Mouse (Mus musculus): ENCODE data around the gene Lrrc57. TPM values are rescaled to one million over a fixed set of nuclear protein-coding genes. Genes with fewer than 3 reads are reported as not detected.

The Lrrc57 gene
- total RNA-seq (2014; rRNA removed) (8.7 and 10.1 TPM in 2 replicates), polyA plus RNA-seq (2012; rRNA removed) (6.3 and 7.0 TPM in 2 replicates)

DNA sequence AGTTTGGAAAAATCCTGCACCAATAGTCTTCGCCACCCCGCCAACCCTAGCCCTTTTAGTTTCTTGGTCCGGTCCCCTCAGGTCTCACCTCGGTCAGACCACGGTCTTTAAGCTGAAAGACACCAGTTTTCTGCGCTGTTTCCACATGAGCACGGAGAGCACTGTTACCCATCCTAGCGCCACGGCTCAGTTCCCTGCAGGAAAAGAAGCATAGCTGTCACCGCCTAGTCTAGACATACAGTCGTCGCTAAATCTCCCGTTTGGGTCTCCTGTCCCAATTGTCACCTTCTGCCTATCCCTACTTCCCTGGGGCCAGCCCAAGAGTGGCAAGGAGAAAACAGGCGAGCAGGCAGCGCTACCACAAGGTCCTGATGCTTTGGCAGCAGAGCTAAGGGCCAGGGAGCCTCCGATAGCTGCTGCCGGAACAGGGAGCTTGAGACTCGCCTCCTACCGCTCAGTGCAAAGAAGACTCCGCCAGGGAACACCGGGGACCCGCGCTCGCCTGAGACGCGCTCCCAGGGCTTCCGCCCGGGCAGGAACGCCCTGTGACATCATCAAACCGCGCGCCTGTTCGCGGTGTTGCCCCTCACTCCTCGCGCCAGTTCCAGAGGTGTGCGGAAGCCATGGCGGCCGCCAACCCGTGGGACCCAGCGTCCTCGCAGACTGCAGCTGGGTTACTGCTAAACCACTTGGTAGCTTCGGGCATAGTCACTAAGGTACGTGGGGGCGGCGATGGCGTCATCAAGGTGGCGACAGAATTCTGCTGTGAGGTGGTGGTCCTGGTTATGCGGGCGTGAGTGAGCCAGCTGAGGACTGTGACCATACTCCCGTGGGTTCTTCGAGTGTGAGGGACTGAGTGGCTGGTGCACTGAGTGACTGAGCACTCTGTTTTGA, at the start of gene Lrrc57, which contains the start of gene Haus2:
Lrrc57 (minus strand) TSS at position 691 of the 894 bp plus-strand sequence.
Haus2 (plus strand) TSS at position 554 of the 894 bp plus-strand sequence.
- Histone ChIP-seq H3K4me1 (ENCODE audit: control insufficient read depth, insufficient read depth, low read length) (peaks cover 3% of the 10 kb centered on the region), H3K27ac (replicated peaks; ENCODE audit: insufficient read depth, low read depth, low read length) (peak within 1 kb of the TSS; percentile 68), H3K27me3 (ENCODE audit: control insufficient read depth, insufficient read depth, low read length) (no peaks in the 10 kb centered on the region), H3K4me3 (ENCODE audit: insufficient read depth, low read depth, low read length) (peak within 1 kb of the TSS; percentile 93), H3K79me2 (ENCODE audit: control insufficient read depth, insufficient read depth, low read length) (no peaks in the 10 kb centered on the region), H3K9ac (ENCODE audit: low read depth, low read length) (peak within 1 kb of the TSS; percentile 95), H3K36me3 (ENCODE audit: control insufficient read depth, insufficient read depth, low read length) (peaks cover 11% of the 10 kb centered on the region; the same call in 1 of the 2 replicates)
- WGBS: under 1% methylated on average over 52 of the region's 52 CpGs
- DNase-seq (ENCODE audit: extremely low read depth, low read depth, low spot score): peak; percentile 69
- TF ChIP-seq CTCF (IDR thresholded peaks at IDR 0.05; ENCODE audit: low read depth, low read length) (0 out of 2 replicates have a peak, but pooled peaks have one; percentile 5), POLR2A (IDR thresholded peaks at IDR 0.05; ENCODE audit: extremely low read depth, insufficient read depth, low read length) (peak; percentile 76)

DNA sequence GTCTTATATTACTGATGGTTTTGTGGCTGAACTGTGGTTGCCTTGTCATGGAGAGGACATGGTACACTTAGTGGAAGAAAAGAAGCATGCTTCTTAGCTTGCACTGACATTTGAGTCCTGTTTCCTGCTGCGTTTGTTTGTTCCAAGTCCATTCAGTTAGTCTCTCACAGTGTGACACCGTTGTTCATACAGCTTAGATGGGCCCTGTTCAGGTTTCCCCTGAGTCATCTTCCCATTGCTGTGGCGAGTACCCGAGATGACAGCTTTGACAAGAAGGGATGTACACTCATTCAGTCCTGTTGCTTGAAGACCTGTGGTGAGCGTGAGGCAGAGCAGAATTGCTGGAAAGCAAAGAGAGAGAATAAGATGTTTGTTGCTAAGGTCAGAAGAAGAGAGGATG, 49.2 kb upstream of the Lrrc57 start:
- TF ChIP-seq POLR2A (IDR thresholded peaks at IDR 0.05; ENCODE audit: extremely low read depth, insufficient read depth, low read length) (no peak), CTCF (IDR thresholded peaks at IDR 0.05; ENCODE audit: low read depth, low read length) (no peak)
- no peaks in the 10 kb centered on the region for H3K27me3 ChIP-seq (ENCODE audit: control insufficient read depth, insufficient read depth, low read length)
- H3K36me3 ChIP-seq (ENCODE audit: control insufficient read depth, insufficient read depth, low read length): no peaks in the 10 kb centered on the region
- H3K9ac ChIP-seq (ENCODE audit: low read depth, low read length): no peak overlapping the region
- WGBS: 80% methylated on average over 5 of the region's 5 CpGs
- H3K27ac ChIP-seq (replicated peaks; ENCODE audit: insufficient read depth, low read depth, low read length): no peak overlapping the region
- no peak for DNase-seq (ENCODE audit: extremely low read depth, low read depth, low spot score)
- H3K79me2 ChIP-seq (ENCODE audit: control insufficient read depth, insufficient read depth, low read length): no peaks in the 10 kb centered on the region
- H3K4me1 ChIP-seq (ENCODE audit: control insufficient read depth, insufficient read depth, low read length): peaks cover 2% of the 10 kb centered on the region
- no peak overlapping the region for H3K4me3 ChIP-seq (ENCODE audit: insufficient read depth, low read depth, low read length)

DNA sequence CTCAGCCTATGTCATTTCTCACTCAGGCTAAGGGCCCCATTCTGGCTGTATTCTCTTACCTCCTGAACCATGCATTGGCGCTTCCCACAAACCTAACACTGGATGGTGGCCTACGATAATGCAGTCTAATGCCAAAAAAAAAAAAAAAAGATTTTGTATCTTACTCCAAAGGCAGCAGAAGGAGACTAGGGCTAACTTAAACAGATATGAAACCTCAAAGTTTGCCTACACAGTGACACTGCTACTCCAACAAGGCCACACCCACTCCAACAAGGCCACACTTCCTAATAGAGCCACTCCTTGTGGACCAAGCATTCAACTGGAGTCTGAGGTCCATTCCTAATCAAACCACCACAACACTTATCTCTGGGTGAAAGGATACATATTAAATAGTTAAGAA, 47.4 kb upstream of the Lrrc57 start:
- WGBS: 98% methylated on average over 2 of the region's 2 CpGs
- H3K9ac ChIP-seq (ENCODE audit: low read depth, low read length): no peak overlapping the region
- no peak overlapping the region for H3K27ac ChIP-seq (replicated peaks; ENCODE audit: insufficient read depth, low read depth, low read length)
- no peak overlapping the region for H3K4me3 ChIP-seq (ENCODE audit: insufficient read depth, low read depth, low read length)
- H3K4me1 ChIP-seq (ENCODE audit: control insufficient read depth, insufficient read depth, low read length): peaks cover 2% of the 10 kb centered on the region; the same call in 1 of the 2 replicates
- no peaks in the 10 kb centered on the region for H3K79me2 ChIP-seq (ENCODE audit: control insufficient read depth, insufficient read depth, low read length)
- DNase-seq (ENCODE audit: extremely low read depth, low read depth, low spot score): no peak
- no peaks in the 10 kb centered on the region for H3K36me3 ChIP-seq (ENCODE audit: control insufficient read depth, insufficient read depth, low read length)
- TF ChIP-seq CTCF (IDR thresholded peaks at IDR 0.05; ENCODE audit: low read depth, low read length) (no peak), POLR2A (IDR thresholded peaks at IDR 0.05; ENCODE audit: extremely low read depth, insufficient read depth, low read length) (no peak)
- H3K27me3 ChIP-seq (ENCODE audit: control insufficient read depth, insufficient read depth, low read length): no peaks in the 10 kb centered on the region

DNA sequence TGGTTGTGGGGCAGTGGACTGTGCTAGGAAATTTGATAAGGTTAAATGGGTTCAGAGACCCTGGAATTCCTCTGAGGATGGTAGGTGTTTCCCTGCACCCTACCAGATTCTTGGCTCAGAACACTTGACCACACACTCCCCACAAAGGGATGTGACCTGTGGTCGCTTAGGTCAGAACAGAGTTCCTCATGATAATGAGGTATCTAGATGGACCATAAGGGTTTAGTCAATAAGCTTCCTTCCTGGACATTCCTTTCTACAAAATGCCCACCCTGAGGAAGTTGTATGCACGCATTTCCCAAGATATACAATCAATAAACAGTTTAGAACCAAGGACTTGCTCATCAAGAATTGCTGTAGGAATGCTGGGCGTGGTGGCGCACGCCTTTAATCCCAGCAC, 46.6 kb upstream of the Lrrc57 start:
- peaks cover 2% of the 10 kb centered on the region; the same call in 1 of the 2 replicates for H3K4me1 ChIP-seq (ENCODE audit: control insufficient read depth, insufficient read depth, low read length)
- no peak overlapping the region for H3K4me3 ChIP-seq (ENCODE audit: insufficient read depth, low read depth, low read length)
- no peak for DNase-seq (ENCODE audit: extremely low read depth, low read depth, low spot score)
- no peaks in the 10 kb centered on the region for H3K36me3 ChIP-seq (ENCODE audit: control insufficient read depth, insufficient read depth, low read length)
- TF ChIP-seq POLR2A (IDR thresholded peaks at IDR 0.05; ENCODE audit: extremely low read depth, insufficient read depth, low read length) (no peak), CTCF (IDR thresholded peaks at IDR 0.05; ENCODE audit: low read depth, low read length) (no peak)
- H3K79me2 ChIP-seq (ENCODE audit: control insufficient read depth, insufficient read depth, low read length): no peaks in the 10 kb centered on the region
- H3K27me3 ChIP-seq (ENCODE audit: control insufficient read depth, insufficient read depth, low read length): no peaks in the 10 kb centered on the region
- WGBS: 84% methylated on average over 5 of the region's 5 CpGs
- H3K9ac ChIP-seq (ENCODE audit: low read depth, low read length): no peak overlapping the region
- no peak overlapping the region for H3K27ac ChIP-seq (replicated peaks; ENCODE audit: insufficient read depth, low read depth, low read length)

DNA sequence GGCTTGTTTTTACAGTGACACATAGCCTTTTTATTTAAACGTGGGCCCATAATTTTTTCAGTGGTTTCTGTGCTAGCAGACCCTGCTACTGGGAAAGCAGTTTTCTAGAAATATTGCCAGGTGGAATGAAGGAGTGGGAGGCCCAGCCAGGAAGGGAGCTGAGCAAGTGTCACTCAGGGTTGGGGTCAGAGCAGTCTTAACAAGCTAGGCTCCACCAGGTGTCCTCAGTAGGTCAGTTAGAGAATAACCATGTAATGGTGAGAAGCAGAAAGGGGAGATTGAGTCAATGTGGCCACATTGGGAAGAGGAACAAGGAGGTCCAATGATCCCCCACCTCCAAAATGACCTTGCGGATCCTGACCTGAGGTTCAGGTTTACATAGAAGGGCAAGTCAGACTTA, 45.4 kb upstream of the Lrrc57 start:
- 86% methylated on average over 2 of the region's 2 CpGs for WGBS
- Histone ChIP-seq H3K36me3 (ENCODE audit: control insufficient read depth, insufficient read depth, low read length) (no peaks in the 10 kb centered on the region), H3K9ac (ENCODE audit: low read depth, low read length) (no peak overlapping the region), H3K4me3 (ENCODE audit: insufficient read depth, low read depth, low read length) (no peak overlapping the region), H3K27me3 (ENCODE audit: control insufficient read depth, insufficient read depth, low read length) (no peaks in the 10 kb centered on the region), H3K4me1 (ENCODE audit: control insufficient read depth, insufficient read depth, low read length) (peaks cover 2% of the 10 kb centered on the region; the same call in 1 of the 2 replicates), H3K27ac (replicated peaks; ENCODE audit: insufficient read depth, low read depth, low read length) (no peak overlapping the region), H3K79me2 (ENCODE audit: control insufficient read depth, insufficient read depth, low read length) (no peaks in the 10 kb centered on the region)
- DNase-seq (ENCODE audit: extremely low read depth, low read depth, low spot score): no peak
- no peak for TF ChIP-seq POLR2A (IDR thresholded peaks at IDR 0.05; ENCODE audit: extremely low read depth, insufficient read depth, low read length)
- TF ChIP-seq CTCF (IDR thresholded peaks at IDR 0.05; ENCODE audit: low read depth, low read length): no peak
